Mouse (Mus musculus) ovary, postnatal 14 days (tissue): ENCODE results near the gene Rrnad1.

Experiments
- DNase-seq: peaks from one replicate; pipeline ENCODE4 v3.0.0; 2022; ENCODE audit warnings: low spot score

Gene Rrnad1

DNA sequence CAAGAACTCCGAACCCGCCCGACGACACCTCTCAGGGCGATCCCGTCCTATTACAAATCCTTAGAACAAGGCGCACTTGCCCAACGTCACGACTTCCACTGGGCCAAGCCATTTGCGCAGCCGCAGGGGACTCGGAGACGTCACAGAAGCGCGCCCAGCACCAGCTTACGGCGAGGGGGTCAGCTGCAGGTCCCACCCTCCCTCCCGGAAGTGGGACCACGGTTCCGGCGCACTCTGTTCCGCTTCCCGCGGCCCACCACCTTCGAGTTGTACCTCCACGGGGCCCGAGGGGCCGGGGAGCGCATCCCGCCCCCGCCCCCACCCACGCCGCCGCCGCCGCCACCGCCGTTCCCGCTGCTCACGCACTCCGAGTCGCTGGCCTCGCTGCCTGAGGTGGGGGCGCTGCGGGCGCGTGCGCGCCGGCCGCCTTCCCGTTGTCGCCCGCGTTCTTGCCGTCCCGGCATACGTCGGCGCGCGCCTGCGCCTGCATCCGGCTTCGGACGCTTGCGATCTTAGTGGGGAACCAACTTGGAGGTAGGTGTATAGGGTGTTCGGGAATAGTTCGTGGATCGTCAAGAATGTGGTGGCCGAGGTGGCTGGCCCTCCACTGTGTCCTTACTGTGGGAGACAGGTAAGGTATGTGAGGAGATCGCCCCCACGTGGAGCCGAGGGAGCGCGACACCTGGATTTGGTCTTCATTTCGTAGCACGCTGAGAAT lies at the start of gene Rrnad1, which contains the start of gene Isg20l2:
Rrnad1 (minus strand) TSS at position 640 of the 718 bp plus-strand sequence.
Isg20l2 (plus strand) TSS at position 237 of the 718 bp plus-strand sequence.
- peak; percentile 97 for DNase-seq

GRCm38 (mm10) chr3:87980085-87980484 lies 49.6 kb upstream of the Rrnad1 start:
- DNase-seq = no peak

GRCm38 (mm10) chr3:87979493-87979892 lies 49.0 kb upstream of the Rrnad1 start:
- DNase-seq = no peak

GRCm38 (mm10) chr3:87974381-87974987 lies 44.0 kb upstream of the Rrnad1 start:
- no peak for DNase-seq

GRCm38 (mm10) chr3:87973593-87974380 lies 43.3 kb upstream of the Rrnad1 start:
- no peak for DNase-seq

DNA sequence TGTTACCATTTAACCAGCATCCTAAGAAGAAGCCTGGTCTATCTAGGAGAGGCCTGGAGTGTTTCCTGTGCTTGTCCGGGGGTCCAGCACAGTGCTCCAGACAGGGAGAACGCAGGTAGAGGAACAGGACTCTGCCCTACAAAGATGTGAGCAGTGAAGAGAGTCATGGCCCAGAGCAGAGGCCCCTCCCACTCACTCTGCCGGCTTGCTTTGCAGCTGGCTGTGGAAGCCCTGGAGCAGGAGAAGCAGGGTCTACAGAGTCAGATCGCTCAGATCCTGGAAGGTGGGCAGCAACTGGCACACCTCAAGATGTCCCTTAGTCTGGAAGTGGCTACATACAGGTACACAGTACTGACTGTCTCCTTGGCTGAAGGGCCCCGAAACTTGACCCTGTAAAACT lies 42.3 kb upstream of the Rrnad1 start:
- DNase-seq = no peak

- no peak for DNase-seq
Measured at GRCm38 (mm10) chr3:87972203-87972664, 41.7 kb upstream of the Rrnad1 start.

- no peak for DNase-seq
Measured at GRCm38 (mm10) chr3:87971489-87972202, 41.1 kb upstream of the Rrnad1 start.

DNA sequence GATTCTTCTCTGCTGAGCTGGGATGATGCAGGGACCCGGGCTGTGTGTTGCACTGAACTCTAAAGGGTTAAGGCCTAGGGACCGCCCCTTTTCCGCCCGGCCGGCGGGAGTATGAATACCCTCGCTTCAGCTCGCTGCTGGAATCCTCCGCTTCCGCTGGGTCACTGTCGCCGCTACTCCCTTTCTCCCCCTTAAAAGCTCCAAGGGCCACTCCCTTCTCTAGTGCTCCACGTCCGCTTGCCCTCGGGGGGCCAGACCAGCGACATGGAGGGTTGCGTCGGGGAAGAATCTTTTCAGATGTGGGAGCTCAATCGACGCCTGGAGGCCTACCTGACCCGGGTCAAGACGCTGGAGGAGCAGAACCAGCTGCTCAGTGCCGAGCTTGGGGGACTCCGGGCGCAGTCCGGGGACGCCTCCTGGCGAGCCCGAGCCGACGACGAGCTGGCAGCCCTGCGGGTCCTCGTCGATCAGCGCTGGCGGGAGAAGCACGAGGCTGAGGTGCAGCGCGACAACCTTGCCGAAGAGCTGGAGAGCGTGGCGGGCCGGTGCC lies 40.5 kb upstream of the Rrnad1 start, which contains the start of gene Nes:
Nes (plus strand) TSS at position 140 of the 550 bp plus-strand sequence.
- no peak for DNase-seq

DNA sequence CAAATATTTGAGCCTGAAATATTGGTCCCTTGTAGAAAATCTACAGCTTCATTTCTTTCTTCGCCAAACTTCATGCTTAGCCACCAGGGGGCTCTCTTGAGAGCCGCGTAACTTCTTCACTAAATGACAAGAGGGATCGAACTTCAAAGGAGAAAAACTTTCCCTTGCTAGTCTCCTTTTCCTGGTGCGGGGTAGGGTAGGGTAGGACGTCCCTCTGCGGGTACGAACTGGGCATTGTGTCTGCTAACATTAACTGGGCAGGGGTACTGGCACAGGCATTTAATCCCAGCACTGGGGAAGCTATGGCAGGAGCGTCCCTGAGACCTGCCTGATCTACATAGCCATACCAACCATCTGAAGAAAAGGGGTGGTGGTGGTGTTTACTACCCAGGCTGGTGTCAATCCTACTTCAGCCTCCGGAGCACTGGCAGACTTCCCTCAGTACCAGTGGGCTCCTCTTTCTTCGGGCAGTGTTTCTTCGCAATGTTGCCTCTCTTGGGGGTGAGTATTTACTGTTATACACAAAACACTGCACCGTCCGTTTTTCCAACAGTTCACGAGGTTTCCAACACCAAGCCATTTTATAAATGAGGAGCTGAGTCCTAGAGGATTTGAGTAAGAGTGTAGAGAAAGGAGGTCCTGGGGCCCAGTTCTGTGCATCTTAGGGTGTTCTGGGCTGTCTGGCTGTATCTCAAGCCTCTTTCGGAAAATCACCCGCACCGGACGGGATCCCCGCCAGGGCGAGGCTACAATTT lies 39.8 kb upstream of the Rrnad1 start:
- no peak for DNase-seq

DNA sequence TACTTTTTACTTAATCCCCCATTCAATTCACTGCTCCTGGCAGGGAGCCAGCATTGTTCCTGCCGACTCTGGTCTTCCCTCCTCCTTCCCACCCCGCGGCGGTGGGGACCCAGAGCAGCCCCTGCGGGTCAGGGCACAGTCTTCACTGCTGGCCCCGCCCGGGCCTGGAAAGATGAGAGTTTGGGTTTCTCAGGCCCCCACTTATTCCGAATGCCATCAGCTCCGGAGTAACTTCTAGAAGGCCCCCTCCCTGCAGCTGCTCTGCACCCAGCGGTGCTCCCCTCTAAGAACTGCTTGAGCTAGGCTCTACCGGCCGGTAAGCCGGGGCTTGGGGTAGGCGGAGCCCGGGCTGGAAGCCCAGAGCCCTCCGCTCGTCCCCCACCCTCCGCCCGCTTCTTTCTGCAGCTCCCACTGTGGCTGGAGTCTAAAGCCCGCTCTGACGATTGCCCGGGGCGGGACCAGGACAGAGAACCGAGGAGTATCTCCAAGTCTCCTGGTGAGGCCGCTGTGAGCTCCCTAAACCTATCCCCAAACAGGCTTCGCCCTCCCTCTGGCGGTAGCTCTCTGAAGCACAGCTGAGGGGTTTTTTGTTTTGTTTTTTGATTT lies 30.2 kb upstream of the Rrnad1 start:
- peak; percentile 82 for DNase-seq

DNA sequence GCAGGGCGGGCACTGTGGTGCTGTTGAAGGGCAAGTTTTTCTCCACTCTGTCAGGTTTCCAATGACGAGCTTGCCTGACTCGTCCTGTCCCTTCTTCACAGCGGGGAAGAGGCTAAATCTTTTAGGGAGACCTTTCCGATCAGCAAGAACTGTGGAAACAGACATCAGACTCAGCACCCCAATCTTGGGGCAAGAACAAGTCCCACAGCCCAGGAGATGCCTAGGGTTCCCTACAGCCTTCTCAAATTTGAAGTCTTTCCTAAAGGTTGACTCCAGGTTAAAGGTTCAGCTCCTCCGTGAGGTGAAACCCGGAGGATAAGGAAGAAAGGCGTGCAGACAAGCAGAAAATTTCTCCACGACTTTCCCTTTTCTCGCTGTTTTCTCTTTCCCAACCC lies 29.7 kb upstream of the Rrnad1 start:
- no peak for DNase-seq

DNA sequence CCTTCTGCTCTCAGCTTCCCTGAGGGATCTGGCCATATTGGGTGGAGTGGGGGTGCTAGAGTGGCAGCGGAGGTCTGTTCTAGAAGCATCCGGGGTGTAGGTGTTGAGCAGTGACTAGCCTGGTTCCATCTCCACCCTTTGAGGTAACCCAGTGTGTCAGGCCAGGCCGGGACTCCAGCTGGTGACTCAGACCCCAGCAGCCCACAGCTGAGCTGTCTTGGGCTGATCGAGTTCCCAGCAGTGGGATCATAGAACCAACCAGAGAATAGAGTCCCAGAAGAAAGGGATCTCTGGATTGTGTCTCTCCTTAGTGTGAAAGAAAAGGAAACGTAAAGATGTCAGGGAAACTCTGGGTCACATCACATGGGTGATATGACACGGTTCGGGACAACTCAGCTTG lies 28.9 kb upstream of the Rrnad1 start:
- DNase-seq = no peak

- no peak for DNase-seq
Measured at GRCm38 (mm10) chr3:87958967-87959366, 28.4 kb upstream of the Rrnad1 start.

DNA sequence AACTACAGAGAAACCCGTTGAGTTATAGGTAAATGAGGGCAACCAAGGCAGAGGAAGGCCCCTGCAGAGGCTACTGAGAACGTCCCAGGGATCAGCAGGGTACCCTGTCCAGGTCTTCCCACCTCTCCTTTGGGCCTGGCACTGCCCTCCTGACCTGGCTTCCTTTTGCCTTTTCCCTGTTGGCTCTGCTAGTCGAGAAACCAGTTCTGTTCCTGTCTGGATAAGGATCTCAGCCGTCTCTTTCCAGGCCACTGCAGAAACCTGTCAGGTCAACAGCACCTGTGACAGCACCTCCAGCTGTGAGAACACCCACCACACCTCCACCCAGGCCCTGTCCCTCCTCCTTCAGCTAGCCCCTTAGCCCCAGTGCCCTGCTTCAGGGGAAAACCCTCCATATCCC lies 28.0 kb upstream of the Rrnad1 start:
- no peak for DNase-seq

DNA sequence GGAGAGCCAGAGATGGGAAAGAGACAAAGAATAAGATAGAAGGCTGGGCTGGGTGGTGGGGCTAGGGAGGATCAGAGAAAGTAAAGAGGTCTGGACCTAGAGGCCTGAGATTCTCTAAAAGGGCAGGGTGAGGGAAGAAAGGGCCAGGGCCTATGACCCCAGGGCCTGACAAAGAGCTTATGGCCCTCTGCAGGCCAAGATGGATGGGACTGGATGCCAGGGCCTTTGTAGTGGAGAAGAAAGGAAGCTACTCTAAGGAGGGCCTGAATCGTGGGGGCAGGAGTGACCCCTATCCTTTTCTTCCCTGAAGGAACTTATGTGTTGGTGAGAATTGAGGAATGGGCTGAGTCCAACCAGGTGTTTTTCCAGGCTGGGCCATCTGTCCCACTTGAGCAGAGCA lies 27.5 kb upstream of the Rrnad1 start:
- no peak for DNase-seq

- no peak for DNase-seq
Measured at GRCm38 (mm10) chr3:87952440-87952839, 21.9 kb upstream of the Rrnad1 start.

DNA sequence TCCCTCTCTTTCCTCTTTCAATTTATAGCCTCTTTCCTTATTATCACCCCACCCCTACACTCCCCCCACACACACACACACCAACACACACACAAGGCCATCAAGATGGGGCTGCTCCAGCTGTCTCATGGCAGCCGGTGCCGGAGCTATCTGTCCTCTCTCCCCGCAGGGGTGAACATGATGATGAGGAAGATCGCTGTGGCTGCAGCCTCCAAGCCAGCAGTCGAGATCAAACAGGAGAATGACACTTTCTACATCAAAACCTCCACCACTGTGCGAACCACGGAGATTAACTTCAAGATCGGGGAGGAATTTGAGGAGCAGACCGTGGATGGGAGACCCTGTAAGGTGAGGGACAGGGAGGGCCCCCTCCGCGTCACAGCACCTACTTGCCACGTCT lies 21.4 kb upstream of the Rrnad1 start:
- no peak for DNase-seq

DNA sequence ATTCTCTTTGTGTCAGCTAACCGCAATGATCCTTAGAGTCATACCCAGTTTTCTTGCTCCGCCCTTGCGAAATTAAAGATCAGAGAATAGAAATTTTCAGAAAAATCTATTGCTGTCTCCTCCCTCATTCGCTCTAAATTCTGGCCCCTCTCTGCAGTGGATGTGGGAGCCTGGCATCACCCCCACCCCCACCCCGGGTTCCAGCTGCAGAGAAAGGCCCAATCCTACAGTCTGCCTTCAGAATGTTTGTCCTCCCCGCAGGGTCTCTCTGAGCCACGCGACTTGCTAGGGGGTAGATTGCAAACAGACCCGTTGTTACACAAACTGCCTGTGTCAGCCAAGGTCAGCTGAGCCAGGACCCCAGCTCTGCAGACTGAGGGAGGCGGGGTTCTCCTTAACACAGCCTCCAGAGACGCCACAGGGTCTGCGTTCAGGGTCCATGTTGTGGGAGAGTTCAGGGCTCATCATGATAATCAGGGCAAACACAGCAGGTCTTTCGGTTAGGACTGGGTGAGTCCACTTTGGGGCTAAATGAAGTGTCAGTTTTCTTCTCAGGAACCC lies 19.5 kb upstream of the Rrnad1 start:
- no peak for DNase-seq

DNA sequence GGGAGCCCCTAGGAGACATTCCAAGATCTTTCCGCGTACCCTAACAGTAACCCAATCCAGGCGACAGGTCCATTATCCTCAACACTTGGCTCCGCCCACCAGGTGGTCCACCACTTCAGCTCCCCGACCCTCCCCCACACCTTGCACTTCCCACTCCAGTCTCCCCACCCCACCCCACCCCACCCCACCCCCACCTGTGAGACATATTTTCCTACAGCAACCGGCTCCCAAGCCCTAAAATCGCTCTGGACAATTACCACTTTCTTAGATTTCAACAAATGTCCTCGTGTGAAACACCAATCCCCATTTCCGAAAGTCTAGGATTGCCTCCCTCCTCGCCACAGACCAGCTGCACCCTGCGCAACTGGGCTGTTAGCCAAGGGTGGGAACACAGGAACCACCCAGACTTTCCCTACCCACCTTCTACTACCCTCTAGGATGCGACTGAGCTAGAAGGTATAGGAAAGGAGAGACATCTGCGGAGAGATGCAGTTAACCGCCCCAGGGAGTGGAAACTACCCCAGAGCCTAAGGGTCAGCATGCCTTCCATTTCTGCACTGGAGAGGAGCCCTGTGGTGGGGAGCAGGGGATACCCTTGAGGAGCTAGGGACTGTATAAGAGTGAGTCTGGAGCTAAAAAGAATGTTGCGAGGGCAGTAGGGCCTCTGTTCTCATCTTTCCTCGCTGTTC lies 18.9 kb upstream of the Rrnad1 start:
- DNase-seq = no peak
